Mouse (Mus musculus) small intestine, adult 10 weeks (tissue): ENCODE data around the gene Zfp354b. TPM values are rescaled to one million over a fixed set of nuclear protein-coding genes. Genes with fewer than 3 reads are reported as not detected.

Source experiments
- polyA plus RNA-seq: library from polyadenylated mRNA; stranded (reverse); fragments of 350-450 nt; fragmentation: Illumina TruSeq; extraction: RNeasy Lipid Tissue Mini Kit (QIAGEN cat#74804); gene quantifications from one replicate; pipeline ENCODE4 v1.2.3, GENCODE M21; 2014; ENCODE audit warnings: low replicate concordance

The Zfp354b gene
- 0.89 TPM for polyA plus RNA-seq

DNA sequence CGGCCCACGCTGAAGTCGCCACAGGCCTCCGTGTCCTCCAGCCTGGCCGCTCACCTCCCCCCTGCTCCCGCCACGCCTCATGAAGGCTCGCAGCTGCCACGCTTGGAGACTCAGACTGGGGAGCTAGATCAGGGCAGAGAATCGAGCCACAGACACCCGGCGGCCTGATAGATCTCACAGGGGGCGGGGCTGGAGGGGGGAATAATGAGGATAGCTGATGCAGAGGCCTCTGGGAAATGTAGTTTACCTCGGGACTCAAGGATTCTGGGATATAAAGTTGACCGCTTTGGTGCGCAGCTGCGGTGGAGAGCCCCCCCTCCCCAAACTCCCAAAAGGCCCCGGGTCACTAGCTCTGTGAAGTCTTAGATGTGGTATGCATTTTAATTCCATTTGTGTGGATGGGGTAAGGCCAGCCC is at the start of gene Zfp354b:
Gene Zfp354b, minus strand, starts transcription at position 183 of the 416 bp plus-strand sequence.

DNA sequence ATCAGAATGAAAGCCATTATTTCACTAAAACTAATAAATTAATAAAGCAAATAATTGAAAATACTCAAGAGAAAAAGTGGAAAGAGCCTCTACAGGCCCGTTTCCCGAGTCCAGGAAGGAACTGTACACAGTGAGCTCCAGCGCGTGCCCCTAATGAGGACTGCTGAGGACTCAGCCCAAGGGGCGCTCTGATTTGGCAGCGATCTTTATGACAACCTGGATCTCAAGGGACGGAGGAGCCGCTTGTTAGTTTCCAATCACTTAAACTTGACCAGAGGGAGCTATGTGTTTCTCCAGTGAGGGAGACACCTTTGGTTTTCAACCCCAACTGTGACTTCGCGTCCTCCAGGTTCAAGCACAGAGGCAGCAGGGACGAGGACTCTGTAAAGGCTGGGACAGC is 34.8 kb upstream of the Zfp354b start, which contains the start of gene Olfr1378:
Gene Olfr1378, plus strand, starts transcription at position 301 of the 400 bp plus-strand sequence.

DNA sequence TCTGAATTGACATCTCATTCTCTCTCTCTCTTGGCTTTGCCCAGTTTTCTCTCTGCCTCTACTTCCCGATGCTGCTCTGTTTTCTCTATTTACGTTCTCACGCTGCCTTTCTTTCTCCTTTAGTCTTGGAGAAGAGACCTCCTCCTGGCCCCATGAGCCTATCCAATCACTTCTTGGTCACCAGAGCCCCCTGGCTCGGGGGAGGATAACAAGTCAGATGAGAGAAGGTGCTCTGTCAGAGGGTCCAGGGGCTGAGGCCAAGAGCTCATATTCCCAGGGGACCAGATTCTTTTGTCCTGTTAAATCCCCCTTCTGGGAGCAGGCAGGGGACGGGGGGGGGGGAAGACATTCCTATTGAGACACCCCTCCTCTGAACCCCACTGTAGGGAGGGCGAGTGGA is 22.2 kb upstream of the Zfp354b start, which contains the start of gene Prop1:
Gene Prop1, minus strand, starts transcription at position 101 of the 400 bp plus-strand sequence.

DNA sequence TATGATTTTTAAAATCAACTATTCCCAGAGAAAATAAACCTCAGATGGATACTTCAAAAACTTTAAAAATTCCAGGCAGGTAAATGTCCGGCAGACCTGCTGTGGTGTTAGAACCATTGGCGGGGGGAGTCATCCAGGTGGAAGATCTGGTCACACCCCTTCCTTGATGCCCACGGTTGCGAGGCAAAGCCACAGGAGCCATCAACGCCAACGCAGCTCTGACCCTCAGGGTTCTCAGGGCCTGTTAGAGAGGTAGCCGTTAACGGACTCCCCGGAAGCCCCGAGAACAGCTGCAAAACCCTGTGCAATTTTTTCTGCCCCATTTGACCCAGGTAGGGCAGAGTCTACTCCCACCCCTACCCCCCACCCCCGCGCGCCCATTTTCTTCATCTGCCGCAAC is 12.1 kb upstream of the Zfp354b start, which contains the start of gene 4933414I15Rik:
Gene 4933414I15Rik, minus strand, starts transcription at position 260 of the 400 bp plus-strand sequence.

DNA sequence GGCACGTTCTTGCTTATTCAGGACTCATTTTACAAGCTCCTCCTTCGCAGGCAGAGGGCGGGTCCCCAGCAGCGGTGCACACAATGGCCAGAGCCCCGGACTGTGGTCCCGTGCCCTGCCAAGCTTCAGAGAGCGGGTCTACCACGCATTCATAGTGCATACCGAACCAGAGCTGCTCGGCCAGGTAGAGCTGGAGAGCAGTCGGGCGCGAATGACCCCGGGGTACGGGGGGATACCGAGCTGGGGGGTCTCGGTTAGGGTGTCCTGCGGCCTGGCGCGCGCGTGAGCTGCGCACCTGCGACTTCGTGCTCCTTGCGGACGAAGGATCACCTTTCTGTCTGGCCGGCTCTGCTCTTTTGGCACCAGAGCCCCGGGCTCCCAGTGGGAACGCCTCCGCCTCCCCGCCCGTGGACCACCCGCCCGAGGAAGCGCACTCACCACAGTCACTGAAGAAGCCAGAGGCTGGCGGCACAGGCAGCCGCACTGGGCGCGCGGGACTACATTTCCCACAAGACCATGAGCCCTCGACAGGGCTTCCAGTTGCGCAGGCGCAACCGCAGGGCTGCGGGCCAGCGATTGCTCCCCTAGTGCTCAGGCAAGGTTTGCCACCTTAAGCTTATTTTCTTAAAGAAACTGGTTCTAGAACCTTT is 15.6 kb downstream of the Zfp354b start, which contains the start of gene Zfp2:
Gene Zfp2, minus strand, starts transcription at position 495 of the 650 bp plus-strand sequence.

DNA sequence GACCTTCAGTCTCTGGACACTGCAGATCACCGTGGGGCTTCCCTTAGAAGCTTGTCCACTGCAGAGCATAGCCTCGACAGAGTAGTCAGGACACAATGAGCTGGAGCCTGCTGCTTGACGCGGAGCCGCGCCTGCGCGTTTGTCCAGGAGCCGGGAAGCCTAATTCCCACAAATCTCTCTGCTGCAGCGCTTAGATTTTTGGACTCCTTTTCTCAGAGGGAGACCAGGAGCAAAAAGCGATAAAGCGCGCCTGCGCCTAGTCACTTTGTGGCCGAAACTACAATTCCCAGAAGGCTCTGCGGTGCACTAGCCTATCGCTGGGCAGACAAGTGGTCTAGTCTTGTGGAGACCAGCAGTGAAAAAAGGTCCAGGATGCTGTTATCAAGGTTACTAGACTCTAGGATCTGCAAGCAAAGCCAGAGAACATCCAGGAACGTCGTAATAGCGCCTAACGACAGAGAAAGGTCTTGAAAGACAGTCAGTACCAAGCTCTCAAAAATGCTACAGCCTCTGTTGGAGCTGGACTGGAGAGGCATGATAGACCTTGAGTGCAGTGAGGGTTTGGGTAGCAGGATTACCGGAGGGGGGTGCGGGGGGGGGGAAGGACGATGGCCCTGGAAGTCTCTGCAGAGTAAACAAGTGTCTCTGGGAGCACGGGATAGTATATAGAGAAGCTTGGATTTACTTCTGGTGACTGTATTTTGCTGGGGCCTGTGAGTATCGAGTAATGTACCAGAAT is 43.9 kb downstream of the Zfp354b start, which contains the start of gene Zfp454:
Gene Zfp454, minus strand, starts transcription at position 262 of the 739 bp plus-strand sequence.

Other genes starting within 250 kb of the Zfp354b start
- gene Zfp354c, start 103.9 kb downstream of the Zfp354b start, polyA plus RNA-seq = 3.0 TPM
- 0.22 TPM for gene Zfp879, start 90.1 kb downstream of the Zfp354b start, polyA plus RNA-seq
- gene Grm6, start 80.9 kb downstream of the Zfp354b start, polyA plus RNA-seq = not detected
- gene Zfp454, start 44.0 kb downstream of the Zfp354b start, polyA plus RNA-seq = 0.48 TPM
- 7.6 TPM for gene Zfp2, start 15.5 kb downstream of the Zfp354b start, polyA plus RNA-seq
- not detected for gene 4933414I15Rik, start 12.1 kb upstream of the Zfp354b start, polyA plus RNA-seq
- not detected for gene Prop1, start 22.1 kb upstream of the Zfp354b start, polyA plus RNA-seq
- not detected for gene Olfr1378, start 34.9 kb upstream of the Zfp354b start, polyA plus RNA-seq
- gene Olfr1377, start 50.3 kb upstream of the Zfp354b start, polyA plus RNA-seq = not detected
- not detected for gene Olfr51, start 72.0 kb upstream of the Zfp354b start, polyA plus RNA-seq
- gene Olfr54, start 82.6 kb upstream of the Zfp354b start, polyA plus RNA-seq = not detected
- not detected for gene Olfr1375, start 116.5 kb upstream of the Zfp354b start, polyA plus RNA-seq
- 14.6 TPM for gene Zfp354a, start 127.6 kb upstream of the Zfp354b start, polyA plus RNA-seq